Mouse (Mus musculus): ENCODE data around the gene Ccng2. TPM values are rescaled to one million over a fixed set of nuclear protein-coding genes. Genes with fewer than 3 reads are reported as not detected.
A peak's percentile ranks its signal among the peaks of the same experiment; 100 is the strongest.

Gene Ccng2
- polyA plus RNA-seq, 1 experiment from 2014 or later: 44.5 TPM

DNA sequence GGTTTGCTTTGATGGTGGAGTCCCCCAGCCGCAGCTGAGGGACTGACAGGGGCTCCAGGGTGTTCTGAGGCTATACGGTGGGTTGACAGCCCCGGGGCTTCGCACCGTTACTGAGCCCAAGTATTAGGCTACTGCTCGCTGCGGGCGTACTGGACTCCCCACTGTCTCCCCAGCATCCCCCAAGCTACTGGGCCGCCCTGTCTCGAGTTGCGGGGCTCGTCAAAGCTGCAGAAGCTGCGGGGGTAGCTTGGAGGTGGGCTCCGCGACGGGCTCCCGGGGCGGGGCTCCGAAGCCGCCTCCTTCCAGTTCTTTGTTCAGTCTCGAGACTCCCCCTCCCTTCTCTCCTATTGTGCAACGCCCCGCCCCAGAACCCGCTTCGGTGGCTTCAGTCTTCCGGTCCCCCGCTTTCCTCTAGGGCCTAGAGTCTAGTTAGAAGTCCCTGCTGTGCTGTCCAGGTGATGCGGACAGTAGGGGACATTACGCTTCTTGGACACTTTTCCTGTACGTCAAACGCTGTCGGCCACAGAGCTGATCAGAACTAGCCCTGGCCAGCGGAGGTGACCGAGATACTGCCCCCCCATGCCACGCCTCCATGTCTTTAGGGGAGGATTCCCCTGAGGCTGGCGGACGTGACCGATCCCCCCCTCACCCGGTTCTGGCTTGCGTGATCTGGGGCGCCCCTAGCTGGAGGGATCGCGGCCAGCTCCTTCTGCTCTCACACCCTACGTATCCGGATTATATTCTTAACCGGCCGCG, 972 bp downstream of the Ccng2 start:
- Histone ChIP-seq H3K4me1 (peaks cover 22% of the 10 kb centered on the region), H3K27me3 (ENCODE audit: low read depth, poor library complexity, severe bottlenecking) (no peaks in the 10 kb centered on the region), H3K27ac (replicated peaks) (peak overlapping the region; percentile 99), H3K4me3 (peak overlapping the region; percentile 95), H3K9me3 (replicated peaks) (no peaks in the 10 kb centered on the region), H3K36me3 (peaks cover 36% of the 10 kb centered on the region)
- peak; percentile 89 for DNase-seq (ENCODE audit: low spot score)
- under 1% methylated on average over 48 of the region's 48 CpGs for WGBS

DNA sequence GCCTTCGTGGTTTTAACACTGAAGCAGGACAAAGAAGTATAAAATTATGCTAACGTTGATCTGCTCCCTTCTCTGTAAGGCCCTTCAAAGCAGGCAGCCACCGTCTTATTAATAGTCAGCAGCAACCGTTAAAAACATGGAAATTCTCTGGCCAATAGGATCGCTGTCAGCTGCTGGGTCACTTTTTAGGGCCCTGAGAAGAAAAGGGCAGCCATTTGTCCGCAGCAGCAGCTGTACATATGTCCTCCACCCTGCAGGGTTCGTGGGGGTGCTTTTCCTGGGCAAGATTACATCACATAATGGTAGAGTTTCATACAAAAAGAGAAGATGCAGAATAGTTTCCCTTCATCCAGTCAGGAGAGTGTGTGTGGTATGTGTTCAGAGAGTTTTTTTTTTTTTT, 3.0 kb downstream of the Ccng2 start:
- DNase-seq (ENCODE audit: low spot score): no peak
- peak overlapping the region; percentile 95 for H3K4me3 ChIP-seq
- peaks cover 22% of the 10 kb centered on the region for H3K4me1 ChIP-seq
- no peaks in the 10 kb centered on the region for H3K27me3 ChIP-seq (ENCODE audit: low read depth, poor library complexity, severe bottlenecking)
- WGBS: 85% methylated on average over 7 of the region's 7 CpGs
- H3K9me3 ChIP-seq (replicated peaks): no peaks in the 10 kb centered on the region
- H3K27ac ChIP-seq (replicated peaks): no peak overlapping the region; the same call in 1 of the 2 replicates
- H3K36me3 ChIP-seq: peaks cover 57% of the 10 kb centered on the region

GRCm38 (mm10) chr5:93270721-93271120, 3.7 kb downstream of the Ccng2 start:
- Histone ChIP-seq H3K27me3 (ENCODE audit: low read depth, poor library complexity, severe bottlenecking) (no peaks in the 10 kb centered on the region), H3K36me3 (peaks cover 63% of the 10 kb centered on the region), H3K4me1 (peaks cover 22% of the 10 kb centered on the region), H3K27ac (replicated peaks) (no peak overlapping the region), H3K9me3 (replicated peaks) (no peaks in the 10 kb centered on the region), H3K4me3 (no peak overlapping the region)
- no peak for DNase-seq (ENCODE audit: low spot score)
- 97% methylated on average over 18 of the region's 18 CpGs for WGBS

DNA sequence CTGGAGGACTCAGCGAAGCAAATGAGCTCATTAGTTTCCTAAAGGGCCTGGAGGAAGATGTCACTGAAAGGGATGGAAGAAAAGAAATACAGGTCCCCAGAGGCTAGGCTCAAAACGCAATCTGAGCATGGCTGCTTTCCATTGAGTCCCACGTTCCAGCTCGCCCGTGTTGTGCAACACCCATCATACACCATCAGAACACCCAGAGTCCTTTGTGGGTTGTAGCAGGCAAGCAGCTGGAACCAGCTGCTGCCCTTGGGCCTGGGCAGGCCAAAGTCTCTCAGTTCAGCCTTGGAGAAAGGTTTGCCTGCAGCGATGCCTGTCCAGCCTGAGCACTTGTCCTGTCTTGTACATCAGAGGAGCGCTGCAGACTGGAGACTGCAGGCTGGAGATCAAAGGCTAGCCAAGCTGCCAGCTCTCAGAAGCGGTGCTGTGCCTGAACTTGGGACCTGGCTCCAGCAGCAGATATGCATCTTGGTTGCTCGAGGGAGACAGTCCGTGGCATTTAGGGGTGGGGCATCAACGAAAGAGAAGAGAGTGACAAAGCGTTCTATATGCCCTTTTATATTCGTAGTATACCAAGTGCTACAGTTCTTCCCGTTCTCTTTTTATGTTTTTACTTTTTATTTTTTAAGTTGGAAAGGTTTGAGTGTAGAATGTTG, 15.5 kb downstream of the Ccng2 start:
- H3K36me3 ChIP-seq: peaks cover 8% of the 10 kb centered on the region
- DNase-seq (ENCODE audit: low spot score): no peak
- no peak overlapping the region for H3K27ac ChIP-seq (replicated peaks)
- H3K27me3 ChIP-seq (ENCODE audit: low read depth, poor library complexity, severe bottlenecking): no peaks in the 10 kb centered on the region
- H3K4me1 ChIP-seq: no peaks in the 10 kb centered on the region
- WGBS: 86% methylated on average over 14 of the region's 14 CpGs
- no peak overlapping the region for H3K4me3 ChIP-seq
- no peaks in the 10 kb centered on the region for H3K9me3 ChIP-seq (replicated peaks)

DNA sequence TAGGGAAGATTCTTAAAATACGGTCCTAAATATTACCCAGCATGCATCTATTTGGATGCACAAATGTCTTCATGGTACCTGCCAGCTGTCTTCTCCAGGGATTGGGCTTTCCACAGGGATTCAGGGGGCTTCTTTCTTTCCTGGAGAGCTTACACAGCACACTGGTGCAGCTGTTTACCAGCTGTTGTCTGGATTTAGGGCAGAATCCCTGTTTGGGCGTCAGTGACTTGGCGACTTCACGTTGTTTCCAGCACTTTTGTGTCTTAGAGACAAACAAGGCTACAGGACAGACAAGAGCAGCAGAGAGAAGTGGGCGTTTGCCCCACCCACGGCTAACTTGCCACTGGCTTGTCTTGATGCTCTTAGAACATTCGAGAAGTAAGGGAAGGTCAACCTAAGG, 16.1 kb downstream of the Ccng2 start:
- no peaks in the 10 kb centered on the region for H3K9me3 ChIP-seq (replicated peaks)
- no peaks in the 10 kb centered on the region for H3K4me1 ChIP-seq
- H3K27ac ChIP-seq (replicated peaks): no peak overlapping the region
- WGBS: 82% methylated on average over 7 of the region's 7 CpGs
- no peak overlapping the region for H3K4me3 ChIP-seq
- no peak for DNase-seq (ENCODE audit: low spot score)
- H3K27me3 ChIP-seq (ENCODE audit: low read depth, poor library complexity, severe bottlenecking): no peaks in the 10 kb centered on the region
- H3K36me3 ChIP-seq: peaks cover 3% of the 10 kb centered on the region

- DNase-seq (ENCODE audit: low spot score): no peak
- H3K9me3 ChIP-seq (replicated peaks): peaks cover 11% of the 10 kb centered on the region
- no peak overlapping the region for H3K4me3 ChIP-seq
- H3K4me1 ChIP-seq: peaks cover 7% of the 10 kb centered on the region
- no peaks in the 10 kb centered on the region for H3K27me3 ChIP-seq (ENCODE audit: low read depth, poor library complexity, severe bottlenecking)
- H3K27ac ChIP-seq (replicated peaks): no peak overlapping the region
- no peaks in the 10 kb centered on the region for H3K36me3 ChIP-seq
Observed at GRCm38 (mm10) chr5:93288553-93288952, 21.5 kb downstream of the Ccng2 start.

- no peak for DNase-seq (ENCODE audit: low spot score)
- H3K27me3 ChIP-seq (ENCODE audit: low read depth, poor library complexity, severe bottlenecking): no peaks in the 10 kb centered on the region
- no peaks in the 10 kb centered on the region for H3K36me3 ChIP-seq
- H3K9me3 ChIP-seq (replicated peaks): peaks cover 11% of the 10 kb centered on the region
- no peak overlapping the region for H3K27ac ChIP-seq (replicated peaks)
- WGBS: 69% methylated on average over 2 of the region's 2 CpGs
- peaks cover 7% of the 10 kb centered on the region for H3K4me1 ChIP-seq
- no peak overlapping the region for H3K4me3 ChIP-seq
Observed at GRCm38 (mm10) chr5:93290282-93290681, 23.2 kb downstream of the Ccng2 start.

GRCm38 (mm10) chr5:93296341-93296746, 29.3 kb downstream of the Ccng2 start:
- Histone ChIP-seq H3K36me3 (no peaks in the 10 kb centered on the region), H3K9me3 (replicated peaks) (peaks cover 11% of the 10 kb centered on the region), H3K4me1 (no peaks in the 10 kb centered on the region), H3K27me3 (ENCODE audit: low read depth, poor library complexity, severe bottlenecking) (no peaks in the 10 kb centered on the region), H3K27ac (replicated peaks) (no peak overlapping the region), H3K4me3 (no peak overlapping the region)
- 87% methylated on average over 5 of the region's 5 CpGs for WGBS
- no peak for DNase-seq (ENCODE audit: low spot score)

GRCm38 (mm10) chr5:93296754-93297153, 29.7 kb downstream of the Ccng2 start:
- no peak for DNase-seq (ENCODE audit: low spot score)
- Histone ChIP-seq H3K36me3 (no peaks in the 10 kb centered on the region), H3K4me1 (no peaks in the 10 kb centered on the region), H3K9me3 (replicated peaks) (peaks cover 11% of the 10 kb centered on the region), H3K27ac (replicated peaks) (no peak overlapping the region), H3K4me3 (no peak overlapping the region), H3K27me3 (ENCODE audit: low read depth, poor library complexity, severe bottlenecking) (no peaks in the 10 kb centered on the region)
- WGBS: 95% methylated on average over 4 of the region's 4 CpGs

GRCm38 (mm10) chr5:93297311-93297710, 30.3 kb downstream of the Ccng2 start:
- Histone ChIP-seq H3K4me3 (no peak overlapping the region), H3K27ac (replicated peaks) (no peak overlapping the region), H3K4me1 (no peaks in the 10 kb centered on the region), H3K36me3 (no peaks in the 10 kb centered on the region), H3K27me3 (ENCODE audit: low read depth, poor library complexity, severe bottlenecking) (no peaks in the 10 kb centered on the region), H3K9me3 (replicated peaks) (peaks cover 10% of the 10 kb centered on the region)
- DNase-seq (ENCODE audit: low spot score): no peak
- 94% methylated on average over 3 of the region's 3 CpGs for WGBS

DNA sequence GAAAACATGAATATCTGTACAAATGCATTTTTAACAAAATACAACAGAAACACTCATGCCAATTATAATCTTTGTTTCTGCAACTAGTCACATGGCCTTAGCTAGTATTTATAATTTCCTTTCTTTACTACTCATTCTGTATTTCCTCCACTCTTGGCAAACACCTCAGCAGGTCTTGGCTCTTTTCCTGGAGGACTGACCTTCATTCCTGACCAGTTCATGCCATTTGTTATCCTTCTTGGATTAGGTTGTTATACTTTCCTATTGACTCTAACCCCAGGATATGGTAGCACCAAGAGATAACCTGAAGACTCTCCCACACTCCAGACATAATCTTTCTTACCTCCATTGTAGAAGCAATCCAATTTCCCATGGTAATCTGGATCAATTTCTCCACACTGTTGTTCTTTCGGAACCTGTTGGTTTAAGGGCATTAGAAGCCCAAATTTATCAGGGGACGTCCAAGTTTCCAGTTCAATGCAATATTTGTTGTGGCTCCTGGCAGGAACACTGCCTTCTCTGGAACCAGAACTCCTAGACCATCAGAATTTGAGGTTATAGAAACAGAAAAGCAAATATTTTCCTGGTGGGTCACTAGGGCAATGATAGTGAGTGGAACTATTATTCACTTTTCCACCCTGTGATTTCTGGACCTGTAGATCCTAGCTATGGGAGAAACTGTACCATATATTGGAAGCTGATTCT, 38.2 kb downstream of the Ccng2 start:
- no peak for DNase-seq (ENCODE audit: low spot score)
- 87% methylated on average over 2 of the region's 2 CpGs for WGBS
- no peaks in the 10 kb centered on the region for H3K4me1 ChIP-seq
- no peak overlapping the region for H3K27ac ChIP-seq (replicated peaks)
- H3K9me3 ChIP-seq (replicated peaks): no peaks in the 10 kb centered on the region
- no peak overlapping the region for H3K4me3 ChIP-seq
- no peaks in the 10 kb centered on the region for H3K36me3 ChIP-seq
- no peaks in the 10 kb centered on the region for H3K27me3 ChIP-seq (ENCODE audit: low read depth, poor library complexity, severe bottlenecking)

- Histone ChIP-seq H3K9me3 (replicated peaks) (no peaks in the 10 kb centered on the region), H3K4me1 (no peaks in the 10 kb centered on the region), H3K27me3 (ENCODE audit: low read depth, poor library complexity, severe bottlenecking) (no peaks in the 10 kb centered on the region), H3K4me3 (no peak overlapping the region), H3K27ac (replicated peaks) (no peak overlapping the region), H3K36me3 (no peaks in the 10 kb centered on the region)
- WGBS: 85% methylated on average over 2 of the region's 2 CpGs
- DNase-seq (ENCODE audit: low spot score): no peak
Observed at GRCm38 (mm10) chr5:93308909-93309308, 41.9 kb downstream of the Ccng2 start.

Data from midbrain, embryonic 10.5 days (tissue).